Mouse (Mus musculus) right cerebral cortex, postnatal 4 days (tissue): ENCODE data around the gene Uhrf1.

ENCODE experiments used
- DNase-seq: peaks from one replicate; pipeline ENCODE4 v3.0.0-alpha.2; 2022

Gene Uhrf1

GRCm38 (mm10) chr17:56350694-56351093, 47.6 kb downstream of the Uhrf1 start:
- peak; percentile 87 for DNase-seq

GRCm38 (mm10) chr17:56356921-56357885, 54.1 kb downstream of the Uhrf1 start:
- DNase-seq, result peak; percentile 60

DNA sequence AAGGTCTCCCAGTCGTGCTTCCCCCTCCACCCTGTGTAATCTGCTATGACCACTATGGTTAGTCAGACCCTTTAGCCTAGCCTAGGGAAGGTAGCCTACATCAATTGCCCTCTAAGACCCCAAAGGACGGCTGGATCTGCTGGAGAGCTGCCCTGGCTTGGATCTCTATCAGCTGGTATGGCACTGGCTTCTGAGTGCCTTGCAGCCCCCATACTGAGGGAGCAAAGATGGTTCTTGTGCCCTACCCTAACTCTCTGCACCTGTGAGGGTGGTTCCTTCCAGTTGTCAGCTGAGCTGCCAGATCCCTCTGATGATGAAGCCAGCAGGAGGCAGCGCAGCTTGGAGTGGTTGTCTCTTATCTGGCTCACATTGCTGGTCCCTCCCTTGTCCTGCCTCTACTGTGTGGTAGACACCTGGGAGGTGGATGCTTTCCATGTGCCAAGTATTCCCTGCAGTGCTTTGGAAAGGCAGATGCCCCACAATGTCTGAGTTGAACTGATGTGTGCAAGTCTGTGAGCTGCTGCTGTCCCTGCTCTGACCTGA, 56.1 kb downstream of the Uhrf1 start:
- DNase-seq, result no peak

GRCm38 (mm10) chr17:56359864-56360263, 56.7 kb downstream of the Uhrf1 start:
- no peak for DNase-seq

- DNase-seq, result no peak
These were observed 57.3 kb downstream of the Uhrf1 start for GRCm38 (mm10) chr17:56360451-56360850.

DNA sequence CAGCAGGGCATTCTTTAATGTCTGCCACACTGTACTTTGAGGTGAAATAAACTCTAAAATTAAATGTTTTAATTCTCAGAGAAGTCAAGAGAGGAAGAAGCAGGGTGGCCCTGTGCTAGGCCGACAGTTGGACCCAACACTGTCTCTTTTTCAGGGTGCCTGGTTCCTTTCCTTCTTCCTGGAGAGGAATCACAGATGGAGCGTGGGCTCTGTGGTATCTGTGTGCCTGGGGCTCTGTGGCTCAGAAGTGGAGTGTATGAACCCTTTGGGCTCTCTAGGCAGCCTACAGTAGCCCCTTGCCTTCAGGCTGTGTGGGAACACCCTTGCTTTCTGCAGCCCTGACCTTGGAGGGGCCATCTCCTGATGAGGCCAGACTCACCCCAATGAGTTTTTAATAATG, 58.4 kb downstream of the Uhrf1 start:
- DNase-seq, result no peak

- no peak for DNase-seq
These were observed 62.9 kb downstream of the Uhrf1 start for GRCm38 (mm10) chr17:56365791-56366673.

GRCm38 (mm10) chr17:56368291-56368790, 65.2 kb downstream of the Uhrf1 start:
- no peak for DNase-seq

GRCm38 (mm10) chr17:56370090-56370489, 67.0 kb downstream of the Uhrf1 start:
- DNase-seq, result no peak

GRCm38 (mm10) chr17:56371029-56371660, 68.0 kb downstream of the Uhrf1 start:
- no peak for DNase-seq

- no peak for DNase-seq
These were observed 69.0 kb downstream of the Uhrf1 start for GRCm38 (mm10) chr17:56372109-56372508.
